Mouse (Mus musculus) frontal cortex, adult 2 months (tissue): ENCODE measurements around the gene Ankrd16. TPM values are rescaled to one million over a fixed set of nuclear protein-coding genes. Genes with fewer than 3 reads are reported as not detected.

ENCODE experiments used
- DNase-seq, 2 experiments: peaks; one replicate each; pipeline ENCODE4 v3.0.0; 2022; ENCODE audit warnings: low spot score in 1 of 2; ENCODE audit errors: extremely low spot score in 1 of 2
- polyA plus RNA-seq: library from polyadenylated mRNA; depleted of rRNA; stranded (reverse); fragments of >200 nt; gene quantifications from 2 replicates; pipeline ENCODE4 v1.2.3, GENCODE M21; 2012; rRNA removed

The Ankrd16 gene
- 105 and 114 TPM in 2 replicates for polyA plus RNA-seq

DNA sequence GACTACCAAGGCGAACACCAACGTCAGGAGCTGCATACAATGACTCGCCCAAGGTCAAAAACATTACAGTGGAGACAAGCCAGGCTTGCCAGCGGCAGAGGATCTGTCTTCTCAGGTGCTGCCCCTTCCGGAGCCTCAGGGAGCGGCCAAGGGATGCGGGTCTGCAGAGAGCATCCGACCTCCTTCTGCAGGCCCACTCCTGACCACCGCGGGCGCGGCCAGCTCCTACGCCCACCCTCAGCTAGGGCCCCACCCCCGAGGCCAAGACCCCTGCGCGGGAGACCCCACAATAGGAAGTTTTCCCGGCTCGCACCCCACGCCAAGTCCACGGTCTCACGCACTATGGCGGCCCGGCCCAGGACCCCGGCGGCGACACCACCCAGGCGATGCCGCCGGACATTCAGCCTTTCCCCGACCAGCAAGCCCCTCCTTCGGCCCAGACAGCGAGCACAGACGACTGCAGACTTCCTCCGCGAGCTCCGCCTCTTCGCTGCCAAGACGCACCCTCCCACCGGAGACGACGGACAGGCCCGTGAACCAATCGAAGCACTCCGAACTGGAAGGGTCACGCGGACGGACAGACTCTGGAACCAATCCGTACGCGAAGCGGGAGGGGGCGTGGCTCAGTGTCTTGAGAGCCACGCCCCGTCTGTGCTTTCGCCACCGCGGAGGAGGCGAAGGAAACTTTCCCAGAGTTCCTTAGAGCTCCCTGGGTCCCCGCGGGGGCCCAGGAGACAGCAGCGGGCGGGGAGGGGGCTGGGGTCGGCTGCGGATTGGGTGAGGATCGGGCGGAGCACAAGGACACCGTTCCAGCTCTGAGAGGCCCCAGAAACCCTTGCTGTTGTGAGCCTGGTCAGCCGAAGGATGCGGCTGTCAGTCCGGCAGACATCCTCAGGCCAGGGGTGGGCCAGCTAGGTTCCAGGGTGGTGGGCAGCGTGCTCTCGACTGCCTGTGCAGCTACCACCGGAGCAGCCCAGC is at the start of gene Ankrd16, which contains the start of gene Fbh1:
TSS of gene Ankrd16 (plus strand) at position 786 of the 978 bp plus-strand sequence.
TSS of gene Fbh1 (minus strand) at position 492 of the 978 bp plus-strand sequence.
- peak; percentile 100 for DNase-seq

DNA sequence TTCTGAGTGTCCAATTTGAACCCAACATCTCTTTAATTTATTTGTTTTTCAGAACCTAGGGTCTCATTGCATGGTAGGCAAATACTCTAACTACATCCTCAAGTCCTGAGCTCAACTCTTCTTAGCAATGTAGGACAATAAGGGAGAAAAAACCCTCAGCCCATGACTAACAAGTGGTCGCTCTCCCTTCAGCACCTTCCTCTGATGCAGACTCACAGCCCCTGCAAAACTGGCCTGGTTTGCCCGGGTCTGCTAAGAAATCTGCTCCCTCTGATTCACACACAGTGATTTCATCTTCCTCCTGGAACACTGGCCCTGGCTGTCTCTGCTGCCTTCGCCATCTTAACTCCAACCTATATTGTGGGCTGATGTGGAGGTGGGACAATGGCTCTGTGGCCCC is 48.6 kb upstream of the Ankrd16 start:
- DNase-seq, result no peak

DNA sequence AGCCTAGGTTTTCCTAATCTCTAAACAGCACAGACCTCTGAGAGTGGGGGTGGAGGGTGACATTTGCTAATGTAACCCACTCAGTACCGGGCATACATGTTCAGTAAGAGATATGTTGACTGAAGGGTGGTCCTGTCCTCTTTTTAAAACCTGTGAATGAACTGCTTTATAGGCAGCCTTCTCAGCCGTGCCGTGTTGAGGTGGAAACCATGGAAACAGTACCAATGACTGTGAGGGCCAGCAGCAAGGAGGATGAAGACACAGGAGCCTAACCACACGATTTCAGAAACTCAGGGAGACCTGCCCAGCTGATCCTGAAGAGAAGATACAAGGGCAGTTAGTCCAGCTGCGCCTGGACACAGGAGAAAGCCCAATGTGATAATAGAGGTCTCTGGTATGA is 44.7 kb upstream of the Ankrd16 start:
- no peak for DNase-seq

DNA sequence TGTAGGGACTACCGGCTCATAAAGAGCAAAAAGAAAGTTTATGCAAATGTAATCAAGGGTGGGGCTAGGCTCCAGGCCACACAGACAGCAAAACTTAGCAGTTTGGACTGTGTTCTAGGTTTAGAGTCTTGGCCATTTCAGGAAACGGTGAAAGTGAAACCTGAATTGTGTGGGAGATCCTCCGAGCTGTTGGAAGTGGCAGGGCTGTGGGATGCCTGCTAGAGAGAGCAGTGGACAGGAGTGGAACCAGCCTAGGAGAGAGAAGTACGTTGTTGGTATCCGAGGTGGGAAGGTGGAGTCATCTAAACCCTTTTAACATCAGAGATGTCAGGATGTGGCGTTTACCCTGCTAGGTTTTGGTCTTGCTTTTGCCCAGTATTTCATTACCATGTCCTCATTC is 41.8 kb upstream of the Ankrd16 start:
- no peak for DNase-seq

DNA sequence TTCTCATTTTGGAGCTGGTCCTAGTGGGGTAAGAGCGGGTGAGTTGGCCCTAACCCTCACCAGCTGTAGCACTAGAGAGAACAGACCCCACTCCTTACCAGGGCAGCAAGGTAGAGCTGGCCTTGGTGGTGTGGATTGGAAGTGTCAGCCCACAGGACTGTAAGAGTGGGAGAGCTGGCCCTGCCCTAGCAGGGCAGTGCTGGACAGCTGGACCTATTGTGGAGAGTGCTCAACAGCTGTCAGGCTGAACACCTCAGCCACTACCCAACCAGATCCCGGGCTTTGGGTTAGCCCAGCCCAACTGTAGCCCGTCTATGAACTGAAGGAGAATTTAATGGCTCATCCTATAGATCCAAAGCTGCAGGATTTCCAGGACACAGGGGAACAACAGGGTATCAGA is 38.9 kb upstream of the Ankrd16 start:
- DNase-seq, result no peak

DNA sequence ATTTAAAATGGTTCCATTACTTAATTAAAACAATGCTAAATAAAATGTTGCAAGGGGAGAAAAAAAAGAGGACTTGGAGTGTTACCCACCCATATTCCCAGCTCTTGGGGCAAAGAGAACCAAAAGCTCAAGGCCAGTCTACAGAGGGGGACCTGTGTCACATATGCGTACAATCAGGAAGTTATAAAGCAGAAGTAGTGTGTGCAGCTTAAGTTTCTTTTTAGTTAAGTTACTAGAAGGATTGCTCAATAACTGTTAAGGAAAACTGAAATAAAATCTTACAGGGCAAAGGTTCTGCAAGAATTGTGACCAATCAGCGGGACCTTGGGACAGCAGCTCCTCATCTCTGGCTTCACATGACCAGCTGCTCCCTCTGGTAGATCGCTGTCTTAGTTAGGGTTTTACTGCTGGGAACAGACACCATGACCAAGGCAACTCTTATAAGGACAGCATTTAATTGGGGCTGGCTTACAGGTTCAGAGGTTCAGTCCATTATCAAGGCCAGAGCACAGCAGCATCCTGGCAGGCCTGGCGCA is 38.1 kb upstream of the Ankrd16 start:
- DNase-seq, result no peak

DNA sequence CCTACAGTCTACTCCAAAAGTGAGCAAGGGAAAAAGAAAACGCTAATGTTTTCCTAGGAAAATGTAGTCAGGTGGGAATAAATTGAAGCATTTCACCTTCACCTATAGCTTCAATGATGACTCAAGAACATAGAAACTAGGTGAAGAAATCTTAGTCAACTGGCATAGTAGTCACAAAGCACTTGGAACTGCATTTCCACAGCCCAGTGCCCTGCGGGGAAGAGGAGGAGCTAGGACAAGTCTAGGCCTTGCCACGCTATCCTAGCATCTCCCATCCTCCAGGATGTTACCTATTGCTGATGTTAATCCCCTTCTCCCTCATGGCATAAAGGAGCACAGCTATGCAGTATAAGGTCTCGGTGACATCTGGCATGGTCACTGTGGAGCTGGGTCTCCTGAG is 15.1 kb upstream of the Ankrd16 start:
- DNase-seq, result no peak

DNA sequence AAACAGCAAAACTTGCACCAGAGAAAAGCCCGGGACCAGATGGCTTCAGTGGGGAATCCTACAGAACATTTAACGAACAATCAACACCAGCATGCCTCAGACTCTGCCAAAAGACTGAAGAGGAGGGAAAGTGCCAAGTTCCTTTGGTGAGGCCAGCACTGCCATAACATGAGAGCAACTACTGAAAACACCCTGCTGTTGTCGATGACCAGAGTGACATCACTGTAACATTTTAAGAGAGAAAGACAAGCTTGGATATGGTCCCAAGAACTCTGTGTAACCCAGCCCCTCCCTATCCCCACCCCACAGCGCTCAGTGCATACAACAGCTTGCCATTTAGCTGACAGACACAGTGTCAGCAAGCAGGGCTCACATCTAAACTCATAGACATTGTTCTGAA is 12.0 kb upstream of the Ankrd16 start:
- peak in 1 of 2 experiments; percentile 50 for DNase-seq

DNA sequence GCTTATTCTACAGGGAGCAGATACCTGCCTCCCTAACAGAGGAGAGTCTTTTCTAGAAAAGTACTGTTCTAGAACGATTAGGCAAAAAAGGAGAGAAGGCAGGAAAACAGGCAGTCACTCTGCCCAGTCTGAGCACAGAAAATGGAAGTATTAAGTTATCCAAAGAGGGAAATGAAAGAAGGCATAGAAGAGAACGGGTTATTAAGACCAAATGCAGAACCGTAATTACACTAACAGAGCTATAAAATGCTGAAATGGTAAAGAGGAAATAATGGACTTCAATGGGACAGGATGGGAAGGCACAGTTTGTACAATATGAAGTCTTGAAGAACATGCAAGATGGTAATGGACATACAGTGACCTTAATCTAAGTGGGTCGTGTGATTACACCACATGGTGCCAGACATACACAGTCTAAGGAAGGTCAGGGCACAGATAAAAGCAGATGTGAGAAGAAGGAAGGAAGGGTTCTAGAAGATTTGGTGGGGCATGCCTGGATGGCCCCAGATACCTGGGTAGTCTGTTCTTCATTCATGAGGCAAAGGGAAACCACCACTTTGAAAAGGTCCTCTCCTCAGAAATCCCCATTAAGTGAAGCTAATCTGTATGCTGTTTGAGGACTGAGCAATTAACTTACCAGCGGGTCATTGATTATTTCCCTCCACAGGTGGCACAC is 11.1 kb upstream of the Ankrd16 start:
- DNase-seq, result no peak

DNA sequence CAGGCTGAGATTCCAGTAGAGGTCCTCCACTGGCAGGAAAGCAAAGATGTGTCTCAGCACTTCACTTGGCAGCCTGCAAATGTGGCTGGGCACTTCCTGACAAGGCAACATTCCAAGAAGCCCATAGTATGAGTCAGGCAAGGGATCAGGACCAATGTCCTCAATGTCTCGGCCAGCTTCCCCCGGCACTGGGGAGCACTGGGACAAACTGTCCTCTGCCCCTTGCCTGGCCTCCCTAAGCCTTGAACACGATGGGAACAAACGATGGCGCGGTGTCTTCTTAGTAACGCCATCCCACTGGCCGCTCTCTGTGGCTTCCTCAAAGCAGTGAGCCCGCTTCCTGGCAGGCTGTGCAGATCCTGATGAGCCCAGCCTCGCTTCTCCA is 10.5 kb upstream of the Ankrd16 start:
- DNase-seq, result no peak

DNA sequence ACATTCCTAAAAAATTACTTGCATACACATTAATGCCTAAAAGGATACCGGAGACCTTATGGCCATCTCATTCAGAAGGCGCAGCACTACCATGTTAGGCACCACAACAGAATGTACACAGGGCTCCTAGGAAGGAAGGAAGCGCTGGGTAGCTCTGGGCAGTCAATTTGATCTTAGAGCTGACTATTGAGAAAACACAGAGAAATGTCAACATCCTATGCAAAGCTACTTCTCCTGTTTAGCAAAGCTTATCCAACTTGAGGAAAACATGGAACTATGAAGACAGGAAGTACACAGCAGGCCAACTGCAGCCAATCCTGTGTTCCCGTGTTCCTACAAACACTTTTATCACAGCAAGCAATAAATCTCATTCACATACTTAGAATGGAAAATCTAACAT is 6.0 kb upstream of the Ankrd16 start:
- DNase-seq, result no peak

DNA sequence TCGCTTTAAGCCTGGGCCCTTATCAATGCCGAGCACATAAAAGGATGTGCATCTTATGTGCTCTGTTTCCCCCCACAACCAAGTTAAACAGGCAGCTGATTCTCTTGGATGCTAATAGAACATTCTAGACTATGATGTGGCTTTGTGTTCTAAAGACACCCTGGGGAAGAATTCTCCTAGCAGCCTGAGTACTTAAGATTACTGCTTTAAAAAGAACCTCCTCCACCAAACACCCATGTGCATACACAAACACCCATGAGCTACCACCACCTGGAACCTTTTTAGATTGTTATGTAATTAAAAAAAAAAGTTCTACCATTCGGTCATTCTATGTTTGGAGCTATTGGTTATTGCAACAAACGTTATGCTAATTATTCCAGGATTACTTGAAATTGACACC is 5.3 kb upstream of the Ankrd16 start:
- DNase-seq, result peak; percentile 33 to 50

DNA sequence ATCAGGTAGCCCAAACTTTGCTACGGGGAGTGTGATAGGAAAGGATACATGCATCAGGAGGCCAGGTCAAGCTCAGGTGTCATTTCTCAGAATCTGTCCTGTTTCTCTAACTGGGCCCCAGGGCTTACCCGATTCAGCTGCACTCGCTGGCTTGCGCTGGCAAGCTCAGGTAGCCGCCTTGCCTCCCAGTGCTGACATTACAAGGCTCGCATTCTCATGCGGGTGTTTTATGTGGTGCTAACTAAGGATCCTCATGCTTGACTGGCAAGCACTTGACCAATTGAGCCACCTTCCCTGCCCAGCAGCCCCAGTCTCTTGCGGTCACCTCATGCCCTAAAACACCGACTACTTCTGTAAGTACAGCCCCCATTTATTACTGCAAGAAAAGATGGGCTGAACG is 3.2 kb upstream of the Ankrd16 start:
- DNase-seq, result no peak

DNA sequence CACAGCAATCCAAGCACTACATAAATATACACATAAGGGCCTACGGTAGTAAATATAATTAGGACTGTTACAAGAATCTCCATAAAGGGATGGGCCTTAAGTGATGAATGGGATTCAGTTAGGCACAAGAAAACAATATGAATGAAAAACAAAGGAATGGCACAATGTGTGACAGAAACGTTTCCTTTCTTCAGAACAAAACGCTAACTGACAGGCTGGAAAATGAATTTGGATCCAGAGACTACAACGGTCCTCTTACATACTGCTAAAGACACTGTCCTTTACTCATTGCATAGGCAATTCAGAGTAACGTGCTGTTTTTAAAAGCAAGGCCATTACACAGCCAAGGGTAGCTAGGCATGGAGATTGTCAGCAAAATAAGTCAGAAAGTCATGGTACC is 2.6 kb upstream of the Ankrd16 start:
- DNase-seq, result no peak

DNA sequence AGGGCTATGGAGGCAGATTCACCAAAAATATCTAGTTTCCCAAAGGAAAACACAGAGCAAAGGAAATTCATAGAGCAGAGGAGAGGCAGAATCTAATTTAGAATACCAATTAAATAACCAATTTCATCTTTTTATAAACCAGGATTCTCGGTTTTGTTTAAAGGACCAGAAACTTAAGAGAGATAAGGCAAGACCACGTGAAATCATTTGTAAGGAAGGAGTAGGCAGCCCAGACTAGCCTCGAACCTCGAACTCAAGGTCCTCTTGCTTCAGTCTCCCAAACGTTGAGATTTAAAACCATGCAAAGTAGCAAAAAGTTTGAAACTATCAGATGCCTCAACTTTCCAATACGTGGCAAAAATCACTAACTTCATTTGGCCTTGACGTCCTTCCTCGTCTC is 1.3 kb upstream of the Ankrd16 start:
- no peak for DNase-seq

DNA sequence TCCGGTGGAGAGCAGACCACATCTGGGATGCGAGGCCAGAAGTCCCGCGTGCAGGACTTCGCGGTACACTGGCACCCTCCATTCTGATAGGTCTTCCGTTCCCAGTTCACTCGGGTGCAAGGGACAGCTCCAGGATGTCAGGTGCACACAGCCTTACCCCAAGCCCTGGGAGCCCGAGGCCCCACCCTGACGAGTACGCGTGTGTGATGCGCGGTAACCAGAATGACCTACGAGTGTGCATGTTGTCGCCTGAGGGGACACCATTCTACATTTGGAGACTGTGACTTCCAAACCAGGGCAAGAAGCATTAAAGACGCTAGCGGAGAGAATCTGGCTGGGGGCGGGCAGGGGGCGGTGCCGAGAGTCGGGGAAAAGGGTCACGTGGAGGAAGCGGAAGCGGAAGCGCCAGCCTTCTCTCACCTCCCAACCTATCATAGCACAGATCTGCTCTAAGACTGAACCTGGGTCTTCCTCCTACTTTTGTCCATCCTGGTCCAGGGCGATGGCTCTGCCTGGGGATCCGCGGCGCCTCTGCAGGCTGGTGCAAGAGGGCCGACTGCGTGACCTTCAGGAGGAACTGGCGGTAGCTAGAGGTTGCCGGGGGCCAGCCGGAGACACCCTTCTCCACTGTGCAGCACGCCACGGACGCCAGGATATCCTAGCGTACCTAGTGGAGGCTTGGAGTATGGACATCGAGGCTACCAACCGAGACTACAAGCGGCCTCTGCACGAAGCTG is 579 bp downstream of the Ankrd16 start:
- DNase-seq, result peak; percentile 69 to 85

DNA sequence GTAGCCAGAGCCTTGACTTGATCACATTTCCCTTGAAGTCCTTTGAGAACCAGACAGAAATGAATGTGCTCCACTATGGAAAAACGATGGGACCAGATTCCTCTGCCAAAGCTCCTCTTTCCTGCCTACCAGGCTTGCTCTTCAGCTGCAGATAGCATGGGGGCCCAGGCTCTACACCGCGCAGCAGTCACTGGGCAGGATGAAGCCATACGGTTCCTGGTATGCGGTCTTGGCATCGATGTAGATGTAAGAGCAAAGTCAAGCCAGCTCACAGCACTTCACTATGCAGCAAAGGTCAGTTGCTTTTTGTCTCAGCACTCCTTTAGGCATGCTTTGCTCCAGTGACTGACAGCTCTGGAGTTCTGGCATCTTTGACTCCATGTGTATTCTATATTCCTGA is 6.5 kb downstream of the Ankrd16 start:
- no peak for DNase-seq

DNA sequence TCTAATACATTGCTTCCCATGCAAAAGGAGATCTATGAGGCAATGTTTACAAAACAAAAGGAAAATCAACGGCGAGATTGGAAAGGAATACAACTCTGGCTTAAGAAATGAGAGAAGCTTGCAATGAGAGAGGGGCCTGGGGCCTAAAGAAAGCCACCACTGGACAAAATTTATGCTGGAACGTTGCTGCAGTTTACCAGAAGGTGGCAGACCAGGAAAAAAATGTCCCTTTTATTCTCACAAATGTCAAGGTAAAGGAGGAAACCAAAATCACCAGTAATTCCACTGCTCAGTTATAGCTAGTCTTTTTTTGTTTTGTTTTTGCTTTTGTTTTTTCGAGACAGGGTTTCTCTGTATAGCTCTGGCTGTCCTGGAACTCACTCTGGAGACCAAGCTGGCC is 17.0 kb downstream of the Ankrd16 start:
- DNase-seq, result peak in 1 of 2 experiments; percentile 44

DNA sequence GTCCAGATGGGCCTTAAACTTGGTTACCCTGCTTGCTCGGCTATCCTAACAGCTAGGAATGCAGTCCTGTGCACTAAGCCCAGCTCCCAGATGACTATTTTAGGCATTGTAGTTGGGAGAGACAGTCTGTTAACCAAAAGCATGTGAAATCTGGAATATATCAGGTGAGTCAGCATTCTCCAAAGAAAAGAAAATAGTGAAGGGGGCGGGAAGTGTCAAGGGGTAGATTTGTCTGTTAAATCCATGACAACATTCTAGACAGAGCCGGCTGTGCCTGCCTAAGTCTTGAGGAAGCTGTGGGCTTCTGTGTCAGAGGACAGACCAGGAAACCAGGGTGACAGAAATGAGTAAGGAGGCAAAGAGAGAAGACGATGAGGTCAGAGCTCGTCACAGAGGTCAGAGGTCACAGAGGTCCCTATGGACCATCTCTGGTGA is 20.3 kb downstream of the Ankrd16 start:
- peak in 1 of 2 experiments; percentile 49 for DNase-seq

DNA sequence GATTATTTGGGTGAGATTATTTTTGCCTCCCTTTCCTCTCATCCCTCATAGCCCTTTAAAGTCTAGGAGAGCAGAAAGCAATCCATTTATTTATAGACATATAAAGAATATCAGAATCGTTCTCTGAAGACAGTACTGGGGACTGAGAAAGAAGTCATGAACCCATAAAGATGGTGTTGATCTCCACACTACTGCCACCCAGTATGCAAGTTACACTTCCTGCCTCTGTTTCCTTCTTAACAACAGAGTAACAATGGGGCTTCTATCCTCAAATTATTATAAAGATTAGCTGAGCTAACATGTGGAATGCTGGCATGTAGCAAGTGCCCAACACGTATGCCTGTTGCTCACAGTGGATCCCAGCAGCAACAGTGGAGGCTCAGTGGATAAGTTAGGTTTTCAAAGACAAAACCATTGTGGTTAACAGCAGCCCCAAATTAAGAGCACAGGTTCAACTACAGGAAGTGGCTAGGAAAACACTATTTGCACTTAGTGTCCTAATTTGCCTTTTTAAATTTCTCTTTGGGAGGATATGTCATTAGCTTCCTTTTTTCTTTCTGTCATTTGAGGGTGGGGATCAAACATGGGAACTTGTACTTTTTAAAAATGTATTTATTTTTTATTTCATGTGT is 23.7 kb downstream of the Ankrd16 start:
- DNase-seq, result no peak
